Mouse (Mus musculus): ENCODE measurements around the gene Nek7. TPM values are rescaled to one million over a fixed set of nuclear protein-coding genes. Genes with fewer than 3 reads are reported as not detected.
A peak's percentile ranks its signal among the peaks of the same experiment; 100 is the strongest.

The Nek7 gene
- polyA plus RNA-seq, 1 experiment: 2.9 TPM

- H3K4me3 ChIP-seq (replicated peaks): peak overlapping the region; percentile 43
- peaks cover 52% of the 10 kb centered on the region for H3K4me1 ChIP-seq
- TF ChIP-seq GATA1 (IDR thresholded peaks at IDR 0.05; ENCODE audit: borderline replicate concordance, low read length) (no peak), FLI1 (IDR thresholded peaks at IDR 0.05; ENCODE audit: low read length) (no peak)
- no peaks in the 10 kb centered on the region for H3K27me3 ChIP-seq (replicated peaks)
- H3K9me3 ChIP-seq: no peaks in the 10 kb centered on the region
- H3K36me3 ChIP-seq (replicated peaks; ENCODE audit: low read length): no peaks in the 10 kb centered on the region
Measured at GRCm38 (mm10) chr1:138614552-138615287, 5.2 kb downstream of the Nek7 start.

- no peak for TF ChIP-seq GATA1 (IDR thresholded peaks at IDR 0.05; ENCODE audit: borderline replicate concordance, low read length)
- TF ChIP-seq FLI1 (IDR thresholded peaks at IDR 0.05; ENCODE audit: low read length): no peak
- Histone ChIP-seq H3K4me3 (replicated peaks) (no peak overlapping the region), H3K9me3 (no peaks in the 10 kb centered on the region), H3K27me3 (replicated peaks) (no peaks in the 10 kb centered on the region), H3K4me1 (peaks cover 54% of the 10 kb centered on the region), H3K36me3 (replicated peaks; ENCODE audit: low read length) (peaks cover 13% of the 10 kb centered on the region)
Measured at GRCm38 (mm10) chr1:138612177-138612576, 7.8 kb downstream of the Nek7 start.

- Histone ChIP-seq H3K4me3 (replicated peaks) (no peak overlapping the region), H3K36me3 (replicated peaks; ENCODE audit: low read length) (peaks cover 21% of the 10 kb centered on the region), H3K9me3 (no peaks in the 10 kb centered on the region), H3K4me1 (peaks cover 29% of the 10 kb centered on the region), H3K27me3 (replicated peaks) (no peaks in the 10 kb centered on the region)
- no peak for TF ChIP-seq GATA1 (IDR thresholded peaks at IDR 0.05; ENCODE audit: borderline replicate concordance, low read length)
- no peak for TF ChIP-seq FLI1 (IDR thresholded peaks at IDR 0.05; ENCODE audit: low read length)
Measured at GRCm38 (mm10) chr1:138609176-138609575, 10.8 kb downstream of the Nek7 start.

- Histone ChIP-seq H3K9me3 (no peaks in the 10 kb centered on the region), H3K27me3 (replicated peaks) (no peaks in the 10 kb centered on the region), H3K36me3 (replicated peaks; ENCODE audit: low read length) (peaks cover 21% of the 10 kb centered on the region), H3K4me3 (replicated peaks) (no peak overlapping the region), H3K4me1 (peaks cover 26% of the 10 kb centered on the region)
- TF ChIP-seq FLI1 (IDR thresholded peaks at IDR 0.05; ENCODE audit: low read length) (no peak), GATA1 (IDR thresholded peaks at IDR 0.05; ENCODE audit: borderline replicate concordance, low read length) (no peak)
Measured at GRCm38 (mm10) chr1:138608336-138608735, 11.6 kb downstream of the Nek7 start.

- Histone ChIP-seq H3K36me3 (replicated peaks; ENCODE audit: low read length) (peaks cover 21% of the 10 kb centered on the region), H3K27me3 (replicated peaks) (no peaks in the 10 kb centered on the region), H3K9me3 (no peaks in the 10 kb centered on the region), H3K4me3 (replicated peaks) (no peak overlapping the region), H3K4me1 (peaks cover 22% of the 10 kb centered on the region)
- TF ChIP-seq GATA1 (IDR thresholded peaks at IDR 0.05; ENCODE audit: borderline replicate concordance, low read length) (no peak), FLI1 (IDR thresholded peaks at IDR 0.05; ENCODE audit: low read length) (no peak)
Measured at GRCm38 (mm10) chr1:138607862-138608261, 12.1 kb downstream of the Nek7 start.

GRCm38 (mm10) chr1:138606771-138607170, 13.2 kb downstream of the Nek7 start:
- H3K9me3 ChIP-seq: no peaks in the 10 kb centered on the region
- no peak overlapping the region for H3K4me3 ChIP-seq (replicated peaks)

GRCm38 (mm10) chr1:138604736-138605135, 15.2 kb downstream of the Nek7 start:
- Histone ChIP-seq H3K9me3 (no peaks in the 10 kb centered on the region), H3K27me3 (replicated peaks) (no peaks in the 10 kb centered on the region), H3K4me1 (peaks cover 16% of the 10 kb centered on the region), H3K4me3 (replicated peaks) (no peak overlapping the region), H3K36me3 (replicated peaks; ENCODE audit: low read length) (peaks cover 24% of the 10 kb centered on the region)
- TF ChIP-seq GATA1 (IDR thresholded peaks at IDR 0.05; ENCODE audit: borderline replicate concordance, low read length) (no peak), FLI1 (IDR thresholded peaks at IDR 0.05; ENCODE audit: low read length) (no peak)

More at GRCm38 (mm10) chr1:138606771-138607170, 13.2 kb downstream of the Nek7 start:
- peaks cover 16% of the 10 kb centered on the region for H3K4me1 ChIP-seq
- peaks cover 24% of the 10 kb centered on the region for H3K36me3 ChIP-seq (replicated peaks; ENCODE audit: low read length)
- TF ChIP-seq FLI1 (IDR thresholded peaks at IDR 0.05; ENCODE audit: low read length) (no peak), GATA1 (IDR thresholded peaks at IDR 0.05; ENCODE audit: borderline replicate concordance, low read length) (no peak)
- no peaks in the 10 kb centered on the region for H3K27me3 ChIP-seq (replicated peaks)

GRCm38 (mm10) chr1:138603974-138604373, 16.0 kb downstream of the Nek7 start:
- Histone ChIP-seq H3K9me3 (no peaks in the 10 kb centered on the region), H3K27me3 (replicated peaks) (no peaks in the 10 kb centered on the region), H3K4me1 (peaks cover 11% of the 10 kb centered on the region), H3K4me3 (replicated peaks) (no peak overlapping the region), H3K36me3 (replicated peaks; ENCODE audit: low read length) (peaks cover 22% of the 10 kb centered on the region)
- no peak for TF ChIP-seq FLI1 (IDR thresholded peaks at IDR 0.05; ENCODE audit: low read length)
- no peak for TF ChIP-seq GATA1 (IDR thresholded peaks at IDR 0.05; ENCODE audit: borderline replicate concordance, low read length)

- no peak overlapping the region for H3K4me3 ChIP-seq (replicated peaks)
- H3K4me1 ChIP-seq: peaks cover 12% of the 10 kb centered on the region
- no peak for TF ChIP-seq GATA1 (IDR thresholded peaks at IDR 0.05; ENCODE audit: borderline replicate concordance, low read length)
- TF ChIP-seq FLI1 (IDR thresholded peaks at IDR 0.05; ENCODE audit: low read length): no peak
- peaks cover 19% of the 10 kb centered on the region for H3K36me3 ChIP-seq (replicated peaks; ENCODE audit: low read length)
- no peaks in the 10 kb centered on the region for H3K27me3 ChIP-seq (replicated peaks)
- no peaks in the 10 kb centered on the region for H3K9me3 ChIP-seq
Measured at GRCm38 (mm10) chr1:138598087-138598486, 21.9 kb downstream of the Nek7 start.

GRCm38 (mm10) chr1:138596127-138596706, 23.7 kb downstream of the Nek7 start:
- peaks cover 18% of the 10 kb centered on the region for H3K4me1 ChIP-seq

More at GRCm38 (mm10) chr1:138596127-138596706, 23.7 kb downstream of the Nek7 start:
- Histone ChIP-seq H3K27me3 (replicated peaks) (no peaks in the 10 kb centered on the region), H3K4me3 (replicated peaks) (no peak overlapping the region), H3K9me3 (peaks cover 10% of the 10 kb centered on the region; the same call in 1 of the 2 replicates), H3K36me3 (replicated peaks; ENCODE audit: low read length) (peaks cover 27% of the 10 kb centered on the region)
- TF ChIP-seq GATA1 (IDR thresholded peaks at IDR 0.05; ENCODE audit: borderline replicate concordance, low read length) (no peak), FLI1 (IDR thresholded peaks at IDR 0.05; ENCODE audit: low read length) (no peak)

Measured in megakaryocyte, embryonic 14.5 days (primary cell).